Mouse (Mus musculus) left cerebral cortex, adult 2 months (tissue): ENCODE data around the gene Tpst1. TPM values are rescaled to one million over a fixed set of nuclear protein-coding genes. Genes with fewer than 3 reads are reported as not detected.

ENCODE experiments used
- DNase-seq, 2 experiments: peaks; one replicate each; pipeline ENCODE4 v3.0.0; 2021 to 2022; ENCODE audit warnings: low spot score in 2 of 2, mixed read lengths in 1 of 2; ENCODE audit errors: extremely low spot score in 1 of 2
- H3K27ac ChIP-seq: fragments of 200-600 bp; 2 replicates; pipeline ENCODE4 v1.8.1; 2022
- H3K4me3 ChIP-seq: fragments of 200-600 bp; 2 replicates; pipeline ENCODE4 v1.8.1; 2022
- CTCF ChIP-seq: fragments of 200-600 bp; IDR thresholded peaks from 2 replicates; pipeline ENCODE4 v1.8.1; 2022; ENCODE audit warnings: antibody characterized with exemption, mild to moderate bottlenecking, moderate library complexity
- intact Hi-C: fragments of 180-260 bp; cut with DNase I; formaldehyde crosslinking; loops from one replicate; pipeline ENCODE4 v1.15.1; 2025
- total RNA-seq, 2 experiments: library from RNA; stranded (reverse); gene quantifications; 2 replicates each; pipeline ENCODE4 v1.2.3; 2021

The Tpst1 gene
- total RNA-seq, 2 experiments from 2014 or later = 34.0 to 34.1 TPM

DNA sequence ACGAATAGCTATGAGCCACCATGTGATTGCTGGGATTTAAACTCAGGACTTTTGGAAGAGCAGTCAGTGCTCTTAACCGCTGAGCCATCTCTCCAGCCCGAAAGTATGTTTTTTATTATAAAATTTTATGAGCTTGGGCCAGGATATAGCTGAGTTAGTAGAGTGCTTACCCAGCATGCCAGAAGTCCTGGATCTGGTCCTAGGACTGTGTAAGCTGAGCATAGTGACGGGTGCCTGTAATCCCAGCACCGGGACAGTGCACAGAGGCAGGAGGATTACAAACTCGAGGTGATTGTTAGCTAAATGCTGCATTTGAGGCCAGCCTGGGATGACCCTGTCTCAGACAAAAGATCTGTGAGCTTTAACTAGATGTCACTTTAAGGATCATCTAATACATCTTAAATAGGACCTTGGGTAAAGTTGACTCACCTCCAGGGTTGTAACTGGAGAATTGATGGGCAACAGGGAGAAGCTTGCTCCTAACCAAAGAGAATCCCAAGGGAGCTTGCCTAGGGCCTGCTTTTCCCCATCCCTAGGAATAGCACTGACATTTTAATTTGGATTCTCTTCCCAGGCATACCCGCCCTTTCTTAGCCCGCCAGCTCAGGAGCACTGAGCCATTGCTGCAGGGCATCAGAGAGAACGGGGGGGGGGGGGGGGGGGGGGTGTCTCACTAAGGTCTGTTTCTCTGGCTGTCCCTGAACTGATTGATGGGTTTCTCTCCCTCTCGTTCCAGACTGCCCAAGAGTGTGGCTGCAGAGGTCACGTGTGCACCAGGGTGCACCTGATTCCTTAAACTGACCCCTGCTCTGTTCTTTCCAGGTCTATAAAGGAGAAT is 55.8 kb downstream of the Tpst1 start:
- no peak; the same call in 1 of the 2 replicates for TF ChIP-seq CTCF
- DNase-seq = no peak
- peak overlapping the region; percentile 75 for H3K27ac ChIP-seq
- intact Hi-C loops = no loop called here
- H3K4me3 ChIP-seq = no peak overlapping the region

DNA sequence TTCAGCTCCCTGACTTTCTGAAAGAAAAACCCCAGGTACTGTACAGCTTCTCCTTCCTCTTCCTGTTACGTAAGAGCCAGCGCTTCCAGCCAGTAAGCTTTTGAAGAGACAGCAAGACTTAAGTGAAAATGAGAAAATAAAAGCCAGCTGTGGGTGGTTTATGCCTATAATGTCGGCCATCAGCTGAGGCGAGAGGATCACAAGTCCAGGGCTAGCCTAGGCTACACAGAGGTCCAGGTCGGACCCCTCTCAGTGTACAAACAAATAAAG is 56.3 kb downstream of the Tpst1 start:
- DNase-seq = no peak
- Histone ChIP-seq H3K4me3 (no peak overlapping the region), H3K27ac (peak overlapping the region; percentile 75)
- no peak for TF ChIP-seq CTCF
- intact Hi-C loops = no loop called here

DNA sequence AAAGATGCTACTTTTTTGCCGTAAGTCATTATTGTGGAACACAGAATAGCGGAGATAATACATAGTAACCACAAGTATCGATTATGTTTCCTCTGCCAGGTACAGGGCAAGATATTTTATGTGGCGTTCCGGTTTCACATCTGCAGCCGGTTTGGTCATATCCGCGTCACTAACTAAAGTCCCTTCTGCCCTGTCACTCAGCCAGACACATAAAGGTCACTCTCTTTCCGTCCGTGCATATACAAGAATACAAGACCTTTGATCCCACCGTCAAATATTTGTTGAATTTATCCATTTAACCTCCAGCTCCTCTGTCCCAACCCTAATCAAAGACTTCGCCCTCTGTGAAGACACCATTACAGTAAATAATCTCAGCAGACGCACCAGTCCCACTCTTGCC is 63.5 kb downstream of the Tpst1 start:
- no peak overlapping the region for H3K27ac ChIP-seq
- intact Hi-C loops = loop anchor here (10.0 kb wide), 1 partner anchor 52 kb away; no protein-coding TSS in a partner anchor
- no peak overlapping the region for H3K4me3 ChIP-seq
- DNase-seq = no peak
- TF ChIP-seq CTCF = no peak

DNA sequence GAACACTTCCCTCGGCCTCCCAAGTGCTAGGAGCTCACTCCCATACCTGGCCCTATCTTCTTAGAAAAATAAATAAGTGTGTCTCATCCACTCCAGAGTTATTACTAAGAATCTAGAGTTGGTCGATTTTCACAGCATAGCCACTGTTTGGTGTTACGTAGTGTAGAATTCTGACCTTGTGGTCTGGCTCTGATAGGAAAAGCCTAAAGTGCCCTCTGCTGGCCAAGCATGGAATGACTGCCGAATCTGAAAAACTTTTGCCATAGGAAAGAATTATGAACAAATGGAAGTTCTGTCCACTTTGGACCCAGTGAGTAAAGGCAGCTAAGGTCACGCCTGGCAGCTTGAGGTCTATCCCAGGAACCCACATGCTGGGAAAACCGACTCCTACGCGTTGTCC is 66.3 kb downstream of the Tpst1 start:
- intact Hi-C loops = loop anchor here (1.0 to 10.0 kb wide), 2 partner anchors 55 to 95 kb away; no protein-coding TSS in a partner anchor
- H3K27ac ChIP-seq = no peak overlapping the region
- no peak overlapping the region for H3K4me3 ChIP-seq
- DNase-seq = peak; percentile 72 to 80
- peak; percentile 89 for TF ChIP-seq CTCF

DNA sequence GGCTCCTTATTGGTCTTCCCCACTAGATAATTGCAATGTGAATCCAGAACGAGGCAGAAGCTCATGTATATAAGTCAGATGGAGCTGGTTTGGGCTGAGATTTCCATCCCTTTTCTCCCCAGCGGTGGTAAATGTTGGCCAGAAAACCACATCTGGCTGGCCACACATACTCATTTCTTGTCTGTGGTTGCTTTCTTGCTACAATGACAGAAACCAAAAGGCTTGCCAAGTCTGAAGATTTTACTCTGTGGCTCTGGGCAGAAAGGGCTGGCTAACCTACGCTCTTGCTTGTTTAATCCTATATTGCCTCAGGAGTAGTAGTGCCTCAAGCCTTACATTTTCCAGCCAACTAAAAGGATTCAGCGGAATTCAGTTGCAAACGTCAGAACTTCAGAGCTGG is 68.0 kb downstream of the Tpst1 start:
- no peak overlapping the region for H3K27ac ChIP-seq
- H3K4me3 ChIP-seq = no peak overlapping the region
- intact Hi-C loops = loop anchor here (5.0 kb wide), 1 partner anchor 114 kb away; the partner anchor contains the start of genes Asl and Crcp
- no peak for DNase-seq
- no peak for TF ChIP-seq CTCF

DNA sequence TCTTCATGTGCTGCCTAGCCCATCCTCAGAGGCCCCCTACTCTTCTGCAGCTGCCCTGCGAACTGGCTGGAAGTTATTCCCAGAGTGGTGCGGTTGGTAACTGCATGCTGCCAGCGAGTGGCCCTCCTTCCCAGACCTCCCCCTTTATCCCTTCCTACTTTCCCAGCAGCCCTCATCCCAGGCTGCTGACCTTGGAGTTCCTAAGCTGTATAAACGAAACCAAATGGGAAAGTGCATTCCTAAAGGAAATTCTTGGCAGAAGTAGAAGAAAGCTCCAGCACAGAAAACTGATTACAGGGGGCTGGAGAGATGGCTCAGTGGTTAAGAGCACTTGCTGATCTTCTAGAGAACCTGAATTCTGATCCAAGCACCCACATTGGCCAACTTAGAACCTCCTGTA is 68.9 kb downstream of the Tpst1 start:
- no peak for DNase-seq
- intact Hi-C loops = loop anchor here (5.0 kb wide), 1 partner anchor 115 kb away; the partner anchor contains the start of genes Asl and Crcp
- TF ChIP-seq CTCF = no peak
- H3K27ac ChIP-seq = no peak overlapping the region
- no peak overlapping the region for H3K4me3 ChIP-seq

DNA sequence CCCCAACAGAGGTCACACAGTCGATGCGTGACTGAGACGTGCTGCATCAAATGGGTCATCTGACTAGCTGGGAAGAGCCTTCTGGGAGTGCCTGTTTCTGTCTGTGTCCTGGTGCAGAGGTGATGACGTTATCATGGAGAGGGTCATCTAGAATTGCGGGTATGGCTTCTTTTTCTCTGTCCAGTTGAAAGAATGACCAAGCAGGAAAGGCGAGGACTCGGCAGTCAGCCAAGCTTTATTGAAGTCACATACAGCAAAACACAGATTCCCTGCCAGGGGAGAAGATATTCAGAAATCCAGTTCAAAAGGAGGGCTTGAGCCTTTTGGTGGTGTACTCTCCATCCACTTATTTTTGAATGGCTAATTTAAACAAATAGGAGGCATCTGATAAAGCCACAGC is 70.0 kb downstream of the Tpst1 start:
- Histone ChIP-seq H3K27ac (no peak overlapping the region), H3K4me3 (no peak overlapping the region)
- TF ChIP-seq CTCF = no peak
- DNase-seq = no peak
- intact Hi-C loops = loop anchor here (5.0 kb wide), 1 partner anchor 116 kb away; the partner anchor contains the start of genes Asl and Crcp

DNA sequence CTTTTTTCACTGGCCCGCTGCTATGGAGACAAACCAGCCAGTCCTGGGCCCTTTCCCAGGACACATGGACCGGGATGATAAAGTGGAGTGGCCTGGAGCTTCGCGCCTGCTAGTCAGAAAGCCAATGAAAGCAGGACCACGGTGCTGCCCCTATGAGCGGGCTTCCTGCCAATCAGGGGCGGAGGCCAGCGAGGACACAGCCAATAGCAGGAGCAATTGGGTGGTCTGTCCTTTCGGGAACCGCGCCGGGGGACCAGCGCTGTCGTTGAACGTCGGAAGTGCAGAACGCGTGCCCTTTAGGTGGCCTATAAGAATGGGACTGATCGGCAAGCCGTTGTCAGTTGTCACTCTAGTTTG is 70.8 kb downstream of the Tpst1 start:
- TF ChIP-seq CTCF = no peak
- intact Hi-C loops = loop anchor here (5.0 kb wide), 1 partner anchor 117 kb away; the partner anchor contains the start of genes Asl and Crcp
- DNase-seq = peak; percentile 66 to 73
- H3K27ac ChIP-seq = peak overlapping the region; percentile 87
- peak overlapping the region; percentile 95 for H3K4me3 ChIP-seq

DNA sequence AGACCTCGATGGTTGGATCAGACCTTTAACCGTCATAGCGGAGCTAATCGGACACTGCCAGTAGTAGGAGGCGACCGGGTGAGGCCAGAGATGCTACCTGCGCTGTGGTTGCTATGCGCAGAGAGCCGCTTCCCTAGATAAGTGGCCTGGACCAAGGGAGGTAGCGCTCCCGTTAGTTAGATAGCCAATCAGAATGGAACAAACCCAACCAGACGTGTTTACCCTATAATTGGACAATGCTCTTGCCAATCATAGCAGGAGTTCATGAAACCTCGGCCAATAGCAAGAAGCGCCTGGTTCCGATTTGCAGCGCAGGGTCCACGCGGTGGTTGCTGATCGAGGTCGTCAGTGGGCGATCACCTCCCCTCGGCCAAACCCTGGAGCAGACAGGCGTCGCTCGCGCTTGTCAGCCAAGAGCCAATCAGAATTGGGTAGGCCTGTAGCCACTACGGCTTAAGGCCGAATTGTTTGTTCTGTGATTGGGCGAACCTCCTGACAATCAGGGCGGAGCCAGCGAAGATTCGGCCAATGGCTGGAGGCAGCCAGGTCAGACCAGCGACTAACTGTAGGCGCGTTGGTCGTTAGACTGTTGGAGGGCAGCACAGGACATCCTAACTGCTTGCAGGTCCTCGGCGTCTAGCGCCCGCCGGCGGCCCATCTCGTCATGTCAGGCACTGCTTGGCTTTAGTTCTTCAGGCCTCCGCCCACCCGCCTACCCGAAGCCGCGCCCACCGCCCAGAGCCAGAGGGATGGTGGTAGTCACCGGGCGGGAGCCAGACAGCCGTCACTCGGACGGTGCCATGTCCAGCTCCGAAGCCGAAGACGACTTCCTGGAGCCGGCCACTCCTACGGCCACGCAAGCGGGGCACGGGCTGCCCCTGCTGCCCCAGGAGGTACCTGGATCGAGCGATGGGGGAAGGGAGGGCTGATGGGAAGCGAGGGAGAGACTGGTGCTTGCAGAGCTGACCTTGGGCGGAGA is 71.5 kb downstream of the Tpst1 start, which contains the start of gene Kctd7:
Kctd7 (plus strand) TSS at position 528 of the 979 bp plus-strand sequence.
- DNase-seq = peak; percentile 92 to 95
- intact Hi-C loops = loop anchor here (5.0 kb wide), 1 partner anchor 117 kb away; the partner anchor contains the start of genes Asl and Crcp
- Histone ChIP-seq H3K4me3 (peak within 1 kb of the TSS; percentile 95), H3K27ac (peak within 1 kb of the TSS; percentile 87)
- peak; percentile 24; the same call in 1 of the 2 replicates for TF ChIP-seq CTCF

DNA sequence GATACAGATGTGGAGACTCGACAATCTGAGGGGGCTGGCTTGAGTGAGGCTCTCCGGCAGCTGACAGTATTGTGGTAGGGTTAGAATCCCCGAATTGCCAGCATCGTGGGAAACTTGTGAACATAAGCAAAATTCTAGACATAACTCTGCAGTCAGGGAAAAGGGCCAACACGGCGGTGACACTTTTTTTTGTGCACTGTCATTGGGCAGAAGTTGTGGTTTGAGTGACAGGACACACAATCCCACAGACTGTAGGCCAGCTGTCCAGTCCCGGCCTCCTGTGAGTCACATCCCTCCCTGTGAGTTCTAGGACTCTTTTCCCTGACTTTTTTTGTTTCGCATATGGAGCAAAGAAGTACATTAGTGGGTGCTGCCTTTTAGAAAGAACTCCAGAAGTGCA is 72.8 kb downstream of the Tpst1 start:
- DNase-seq = peak in 1 of 2 experiments; percentile 39
- TF ChIP-seq CTCF = no peak
- intact Hi-C loops = no loop called here
- Histone ChIP-seq H3K4me3 (peak overlapping the region; percentile 95), H3K27ac (no peak overlapping the region)

DNA sequence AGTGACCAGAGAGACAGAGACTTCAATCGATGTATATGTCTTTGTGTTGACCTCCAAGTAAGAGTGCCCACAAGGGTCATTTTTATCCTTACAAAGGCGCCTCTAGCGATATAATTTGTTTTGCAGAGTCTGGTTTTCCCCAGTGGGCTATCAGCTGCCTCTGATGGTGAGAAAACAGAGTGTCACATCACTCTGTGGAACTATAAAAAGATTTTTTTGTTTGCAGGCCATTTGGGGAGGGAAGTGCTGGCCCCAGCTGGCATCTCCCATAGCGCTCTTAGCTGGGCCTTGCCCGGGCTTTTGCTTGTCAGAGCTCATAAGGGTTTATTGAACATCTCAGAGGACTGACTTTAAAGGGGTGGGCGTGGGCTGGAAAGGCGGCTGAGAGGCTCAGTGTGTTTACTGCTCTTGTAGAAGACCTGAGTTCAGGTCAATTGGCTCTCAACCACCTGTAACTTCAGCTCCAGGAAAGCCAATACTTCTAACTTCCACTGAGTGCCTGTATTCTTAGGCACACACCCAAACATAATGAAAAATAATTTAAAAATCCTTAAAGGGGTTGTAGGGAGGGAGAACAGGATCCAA is 76.7 kb downstream of the Tpst1 start:
- peak overlapping the region; percentile 13; the same call in 1 of the 2 replicates for H3K27ac ChIP-seq
- no peak overlapping the region for H3K4me3 ChIP-seq
- no peak for TF ChIP-seq CTCF
- no peak for DNase-seq
- intact Hi-C loops = no loop called here
